Mouse (Mus musculus): Measurements from ENCODE around the gene Aifm3. TPM values are rescaled to one million over a fixed set of nuclear protein-coding genes. Genes with fewer than 3 reads are reported as not detected.
"Not testable (repeated sequence)": the region's sequence is repeated elsewhere in the genome, so short reads cannot be mapped to it uniquely, and the experiment has no call there.

Gene Aifm3
- total RNA-seq, 2 experiments from 2014 or later = 6.5 to 8.5 TPM

DNA sequence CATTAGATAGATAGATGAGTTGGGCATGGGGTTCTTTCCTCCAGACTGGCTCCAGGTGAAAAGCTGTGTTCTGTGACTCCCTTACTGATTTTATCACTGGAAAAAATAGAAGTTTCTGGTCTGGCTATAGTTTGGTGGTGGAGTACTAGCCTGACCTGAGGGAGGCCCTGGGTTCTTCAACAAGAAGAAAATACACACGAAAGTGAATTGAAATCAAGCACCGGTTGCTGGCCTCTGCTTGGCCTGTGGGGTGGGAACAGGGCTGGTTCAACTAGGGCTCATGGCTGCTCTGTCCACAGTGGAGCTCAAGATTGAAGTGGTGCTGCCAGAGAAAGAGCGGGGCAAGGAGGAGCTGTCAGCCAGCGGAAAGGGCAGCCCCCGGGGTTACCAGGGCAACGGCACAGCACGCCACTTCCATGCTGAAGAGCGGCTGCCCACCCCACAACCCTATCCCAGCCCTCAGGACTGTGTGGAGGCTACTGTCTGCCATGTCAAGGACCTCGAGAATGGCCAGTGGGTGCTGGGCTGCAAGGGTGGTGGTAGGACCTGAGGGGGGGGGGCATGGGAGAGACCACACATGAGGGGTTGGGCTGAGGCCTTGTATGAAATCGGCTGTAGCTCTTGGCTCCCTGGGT, 10.0 kb downstream of the Aifm3 start:
- no peak for DNase-seq

DNA sequence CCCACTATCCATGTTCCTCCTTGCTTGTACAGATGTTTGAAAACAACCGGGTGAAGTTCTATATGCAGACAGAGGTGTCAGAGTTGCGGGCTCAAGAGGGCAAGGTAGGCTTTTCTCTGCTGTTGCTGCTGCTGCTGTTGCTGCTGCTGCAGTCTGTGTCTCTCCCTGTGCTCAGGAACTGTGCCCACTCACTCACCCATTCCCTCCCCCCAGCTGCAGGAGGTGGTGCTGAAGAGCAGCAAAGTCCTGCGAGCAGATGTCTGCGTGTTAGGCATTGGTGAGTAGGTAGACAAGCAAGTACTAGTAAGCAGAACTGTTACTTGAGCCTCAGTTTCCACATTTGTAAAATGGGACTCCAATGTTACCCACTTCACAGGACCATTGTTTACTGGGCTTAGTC, 13.3 kb downstream of the Aifm3 start:
- DNase-seq = no peak

DNA sequence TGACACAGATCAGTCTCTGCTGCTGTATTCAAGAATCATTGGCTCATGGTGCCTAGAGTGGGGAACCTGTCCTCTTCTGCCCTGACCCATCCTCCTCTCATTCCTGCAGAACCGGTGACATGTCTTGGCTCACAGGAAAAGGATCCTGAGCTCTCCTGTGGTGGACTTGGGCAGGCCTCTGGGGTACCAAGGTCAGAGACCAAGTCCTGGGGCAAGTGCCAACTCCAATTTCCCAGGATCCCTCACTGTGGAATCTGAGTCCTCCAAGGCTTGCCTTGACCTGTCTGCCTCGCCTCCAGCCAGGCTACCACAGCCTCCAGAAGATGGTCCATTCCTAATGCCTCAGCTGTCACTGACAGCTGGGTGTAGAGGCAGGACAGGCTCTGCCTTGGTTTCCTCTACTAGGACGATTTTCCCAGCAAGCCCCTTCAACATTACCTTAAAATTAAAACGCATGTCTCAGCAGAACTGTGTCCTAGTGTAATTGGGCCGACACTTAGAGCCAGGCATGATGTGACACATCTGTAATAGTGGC, 17.7 kb downstream of the Aifm3 start:
- DNase-seq = no peak

DNA sequence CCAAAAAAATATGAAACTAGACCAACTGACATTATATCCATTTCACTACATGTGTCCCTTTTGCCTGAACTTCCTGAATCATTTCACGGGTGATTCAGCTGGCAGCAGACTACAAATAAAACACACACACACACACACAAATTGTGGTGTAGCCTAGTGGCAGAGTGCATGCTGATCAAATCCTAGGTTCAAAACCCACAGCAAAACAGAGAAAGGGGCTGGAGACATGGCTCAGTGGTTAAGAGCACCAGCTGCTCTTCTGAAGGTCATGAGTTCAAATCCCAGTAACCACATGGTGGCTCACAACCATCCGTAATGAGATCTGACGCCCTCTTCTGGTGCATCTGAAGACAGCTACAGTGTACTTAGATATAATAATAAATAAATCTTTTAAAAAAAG, 18.6 kb downstream of the Aifm3 start:
- DNase-seq = not testable (repeated sequence)

DNA sequence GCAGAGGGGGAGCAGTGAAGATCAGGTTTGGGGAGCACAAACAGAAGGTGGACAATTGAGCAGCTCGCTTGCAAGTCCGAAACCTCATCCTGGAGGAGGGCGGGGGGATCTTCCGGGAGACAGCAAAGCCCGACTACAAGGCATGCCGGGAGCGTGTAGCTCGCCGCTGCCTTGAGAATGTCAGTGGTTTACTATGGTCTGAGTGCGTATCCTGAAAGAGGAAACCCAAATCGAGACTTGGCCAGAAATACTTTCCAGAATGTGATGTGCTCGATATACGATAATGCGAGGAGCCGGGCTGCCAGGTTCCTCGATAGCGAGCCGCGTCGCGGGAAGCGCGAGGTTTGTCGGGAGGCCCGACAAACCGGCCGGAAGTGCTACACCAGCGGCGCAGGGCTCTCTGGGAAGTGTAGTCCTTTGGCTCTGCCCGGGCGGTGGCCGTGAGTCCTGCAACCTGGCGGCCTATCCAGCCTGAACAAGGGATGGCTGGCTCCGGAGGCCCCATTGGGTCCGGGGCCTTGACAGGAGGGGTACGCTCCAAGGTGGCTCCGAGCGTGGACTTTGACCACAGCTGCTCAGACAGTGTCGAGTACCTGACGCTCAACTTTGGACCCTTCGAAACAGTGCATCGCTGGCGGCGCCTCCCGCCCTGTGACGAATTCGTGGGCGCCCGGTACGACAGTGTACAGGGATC, 19.3 kb downstream of the Aifm3 start, which contains the start of gene Lztr1:
Gene Lztr1 (plus strand): TSS at position 143 of the 694 bp plus-strand sequence.
- DNase-seq = peak; percentile 91 to 93

DNA sequence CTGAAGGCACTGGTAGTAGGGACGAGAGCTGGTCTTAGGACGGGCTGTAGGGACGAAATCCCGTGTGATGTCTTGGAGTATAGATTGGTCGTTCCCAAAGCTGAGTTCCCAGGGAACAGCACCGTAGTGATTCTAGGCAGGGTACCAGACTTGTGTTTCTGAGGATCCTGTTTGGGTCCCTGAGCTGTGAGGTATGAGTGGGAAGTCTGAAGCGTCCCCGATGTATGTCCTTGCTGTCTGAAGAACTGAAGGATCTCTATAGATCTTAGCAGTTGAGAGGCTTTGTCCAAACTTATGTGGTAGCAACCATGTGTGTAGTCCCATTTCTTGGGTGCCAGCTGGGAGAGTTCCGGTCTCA, 19.8 kb downstream of the Aifm3 start:
- DNase-seq = no peak

DNA sequence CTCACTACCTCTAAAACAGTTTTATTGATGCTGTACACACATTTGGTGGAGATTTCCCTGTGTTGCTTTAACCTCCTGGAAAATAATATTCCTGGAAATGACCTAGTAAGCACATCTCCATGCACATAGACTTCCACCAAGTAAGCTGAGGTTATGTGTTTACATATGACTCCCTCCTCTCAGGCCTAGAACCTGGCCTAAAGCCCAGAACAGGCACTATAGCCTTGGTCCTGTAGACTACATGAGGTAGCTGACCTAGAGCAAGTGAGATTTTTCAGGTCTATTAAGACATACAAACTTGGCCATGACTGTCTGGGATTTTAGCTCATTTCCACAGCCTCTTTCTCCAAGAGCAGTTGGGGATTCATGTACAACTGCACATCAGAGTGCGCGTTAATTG, 20.7 kb downstream of the Aifm3 start:
- no peak for DNase-seq

DNA sequence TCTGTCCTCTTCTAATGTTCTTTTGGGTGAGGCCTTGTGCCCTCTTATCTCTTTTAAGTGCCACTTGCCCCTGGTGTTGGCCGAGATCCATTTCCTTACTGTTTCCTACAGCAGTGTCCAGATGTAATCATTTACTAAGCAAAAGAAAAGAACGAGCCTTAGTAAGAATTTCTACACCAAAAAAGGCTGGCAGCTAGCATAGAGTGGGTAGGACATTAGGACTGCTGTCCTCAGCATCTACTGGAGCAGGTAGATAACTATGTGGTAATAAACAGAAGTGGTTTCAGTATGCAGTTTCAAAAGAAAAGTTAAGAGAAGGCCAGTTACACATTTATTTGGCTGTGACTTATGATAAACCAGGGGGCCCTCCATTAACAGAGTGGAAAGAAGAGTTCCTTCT, 21.3 kb downstream of the Aifm3 start:
- no peak for DNase-seq

DNA sequence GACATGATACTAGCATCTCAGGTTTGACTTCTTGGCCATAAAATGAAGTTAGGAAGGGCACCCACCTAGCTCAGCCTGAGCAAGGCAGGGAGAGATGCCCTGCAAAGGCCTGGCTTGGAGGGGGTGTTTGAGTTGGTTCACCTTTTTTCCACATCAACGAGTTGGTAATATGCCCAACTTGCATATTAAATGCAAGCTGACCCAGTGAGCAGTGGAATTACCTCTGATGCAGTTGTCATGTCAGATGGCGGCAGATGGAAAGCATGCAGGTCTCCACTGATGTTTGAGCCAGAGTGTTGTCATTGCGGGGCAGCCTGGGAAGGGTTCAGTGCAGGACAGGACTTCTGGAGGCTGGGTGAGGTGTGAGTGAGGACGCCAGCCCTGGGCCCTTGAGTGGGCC, 22.0 kb downstream of the Aifm3 start:
- DNase-seq = no peak

DNA sequence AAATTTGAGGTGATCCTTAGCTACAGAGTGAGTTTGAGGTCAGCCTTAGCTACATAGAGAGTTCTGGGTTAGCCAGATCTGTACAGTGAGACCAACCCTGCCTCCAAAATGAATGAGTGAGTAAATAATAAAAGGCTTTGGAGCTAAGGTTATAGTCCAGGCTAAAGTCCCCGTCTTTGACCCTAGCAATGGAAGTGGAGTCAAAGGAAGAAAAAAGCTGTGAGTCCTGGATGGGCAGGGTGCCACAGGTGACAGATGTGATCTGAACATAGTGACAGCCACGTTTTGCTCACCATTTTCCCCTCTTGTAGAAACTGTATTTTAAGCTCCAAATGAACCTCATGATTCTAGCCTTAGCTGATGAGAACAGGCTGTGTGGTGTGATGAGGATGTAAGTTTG, 29.5 kb downstream of the Aifm3 start:
- no peak for DNase-seq

DNA sequence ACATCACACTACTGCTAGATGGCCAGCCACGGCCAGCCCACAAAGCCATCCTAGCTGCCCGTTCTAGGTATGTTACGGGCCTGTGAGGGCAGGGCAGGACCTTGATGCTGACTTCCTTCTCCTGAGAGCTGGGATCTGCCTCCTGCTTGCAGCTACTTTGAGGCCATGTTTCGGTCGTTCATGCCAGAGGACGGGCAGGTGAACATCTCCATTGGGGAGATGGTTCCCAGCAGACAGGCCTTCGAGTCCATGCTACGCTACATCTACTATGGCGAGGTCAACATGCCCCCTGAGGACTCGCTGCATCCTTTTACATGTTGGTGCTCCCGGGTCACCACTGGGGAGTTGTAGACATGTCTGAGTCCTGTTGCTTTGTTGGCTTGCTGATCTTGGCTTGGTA, 34.7 kb downstream of the Aifm3 start:
- DNase-seq = no peak

DNA sequence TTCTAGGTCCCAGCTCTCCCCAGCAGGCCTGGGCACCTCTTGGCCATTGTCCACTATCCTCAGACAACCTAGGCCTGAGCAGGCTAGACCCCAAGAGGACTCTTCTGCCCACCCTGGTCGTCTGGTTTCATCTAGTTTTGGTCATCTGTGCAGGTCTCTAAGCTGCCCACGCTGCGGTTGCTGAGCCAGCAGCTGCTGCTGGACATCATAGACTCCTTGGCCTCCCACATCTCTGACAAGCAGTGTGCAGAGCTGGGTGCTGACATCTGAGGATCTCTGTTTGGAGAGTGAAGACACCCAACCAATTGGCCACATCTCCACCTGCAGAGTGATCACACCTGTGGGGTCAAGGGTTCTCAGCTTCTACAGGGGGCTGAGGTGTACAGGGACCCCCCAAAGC, 36.1 kb downstream of the Aifm3 start:
- DNase-seq = no peak

DNA sequence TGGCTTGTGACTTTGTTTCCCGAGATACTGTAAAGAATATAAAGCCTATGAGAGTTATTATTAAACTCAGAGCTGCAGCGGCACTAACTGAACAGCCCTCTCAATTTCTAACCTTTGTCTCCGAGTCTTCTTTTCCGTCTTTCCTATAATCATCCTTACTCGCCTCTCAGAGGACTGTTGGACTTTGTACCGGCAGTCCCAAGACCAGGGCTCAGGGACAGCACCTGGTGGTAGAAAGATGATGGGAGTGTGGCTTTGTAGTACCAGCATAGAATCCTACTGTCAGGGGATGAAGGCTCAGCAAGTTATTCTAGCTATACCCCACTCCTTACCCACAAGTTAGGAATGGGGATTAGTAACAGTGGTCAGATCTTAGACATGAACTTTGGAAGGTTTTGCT, 36.8 kb downstream of the Aifm3 start:
- DNase-seq = no peak

DNA sequence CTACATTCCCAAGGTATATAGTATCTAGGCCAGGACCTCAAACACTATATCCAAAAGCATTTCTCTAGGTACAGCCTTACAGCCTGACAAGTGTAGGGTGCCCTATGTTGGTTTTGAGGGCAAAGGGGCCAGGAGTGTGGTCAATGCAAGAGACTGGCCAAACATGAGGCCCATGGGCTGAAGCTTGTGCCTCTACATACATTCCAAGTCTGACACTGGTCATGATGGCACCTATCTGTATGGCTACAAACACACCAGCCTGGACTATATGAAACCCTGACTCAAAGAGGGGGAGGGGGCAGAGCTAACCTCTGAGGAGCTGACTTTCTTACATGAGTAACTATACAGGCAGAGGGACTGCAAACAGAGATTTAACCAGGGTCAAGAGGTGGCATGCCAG, 38.2 kb downstream of the Aifm3 start:
- DNase-seq = no peak

DNA sequence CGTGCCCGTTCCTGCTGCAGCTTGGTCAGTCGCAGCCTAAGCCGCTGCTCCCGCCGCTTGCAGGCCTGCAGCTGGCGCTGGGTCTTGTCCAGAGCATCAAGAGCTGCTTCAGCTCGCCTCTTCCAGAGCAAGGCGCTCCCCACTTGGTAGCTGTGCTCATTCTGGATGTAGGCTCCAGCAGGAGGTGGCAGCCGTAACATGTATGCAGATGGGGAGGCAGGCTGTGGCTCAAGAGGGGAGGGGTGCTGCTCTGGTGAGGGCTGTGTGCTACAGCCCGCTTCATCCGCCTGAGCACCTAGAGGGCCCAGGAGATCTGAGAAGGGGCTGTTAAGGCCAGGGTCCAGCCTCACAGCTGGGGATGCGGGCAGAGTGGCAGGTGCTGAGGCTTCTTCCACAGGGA, 38.9 kb downstream of the Aifm3 start:
- no peak for DNase-seq

DNA sequence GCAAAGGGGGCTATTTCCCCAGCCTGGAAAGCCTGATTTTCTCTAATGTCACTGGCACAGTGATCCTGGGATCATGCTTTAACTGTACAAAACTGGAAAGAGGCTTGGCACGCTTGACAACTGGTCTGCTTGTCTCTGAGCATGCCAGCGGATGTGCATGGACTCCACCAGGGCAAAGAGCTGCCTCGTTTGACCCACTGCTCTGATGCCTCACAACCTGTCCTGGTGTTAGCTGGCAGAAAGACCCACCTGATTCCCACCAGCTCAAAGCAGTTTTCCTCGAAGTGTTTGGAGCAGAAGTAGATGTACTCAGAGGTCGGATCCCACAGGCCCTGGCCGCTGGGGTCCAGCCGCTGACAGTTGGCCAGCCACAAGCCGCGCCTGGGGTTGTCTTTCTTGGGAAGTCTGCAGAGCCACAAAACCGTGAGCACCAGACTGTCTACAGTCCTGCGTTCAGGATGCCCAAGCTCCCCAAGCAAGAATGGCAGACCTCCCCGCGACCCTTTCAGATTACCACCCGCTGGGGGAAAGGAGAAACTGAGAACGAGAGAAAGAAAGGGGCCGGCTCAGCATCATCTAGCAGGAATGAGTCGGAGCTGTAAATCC, 40.7 kb downstream of the Aifm3 start:
- peak in 1 of 2 experiments; percentile 17 for DNase-seq

DNA sequence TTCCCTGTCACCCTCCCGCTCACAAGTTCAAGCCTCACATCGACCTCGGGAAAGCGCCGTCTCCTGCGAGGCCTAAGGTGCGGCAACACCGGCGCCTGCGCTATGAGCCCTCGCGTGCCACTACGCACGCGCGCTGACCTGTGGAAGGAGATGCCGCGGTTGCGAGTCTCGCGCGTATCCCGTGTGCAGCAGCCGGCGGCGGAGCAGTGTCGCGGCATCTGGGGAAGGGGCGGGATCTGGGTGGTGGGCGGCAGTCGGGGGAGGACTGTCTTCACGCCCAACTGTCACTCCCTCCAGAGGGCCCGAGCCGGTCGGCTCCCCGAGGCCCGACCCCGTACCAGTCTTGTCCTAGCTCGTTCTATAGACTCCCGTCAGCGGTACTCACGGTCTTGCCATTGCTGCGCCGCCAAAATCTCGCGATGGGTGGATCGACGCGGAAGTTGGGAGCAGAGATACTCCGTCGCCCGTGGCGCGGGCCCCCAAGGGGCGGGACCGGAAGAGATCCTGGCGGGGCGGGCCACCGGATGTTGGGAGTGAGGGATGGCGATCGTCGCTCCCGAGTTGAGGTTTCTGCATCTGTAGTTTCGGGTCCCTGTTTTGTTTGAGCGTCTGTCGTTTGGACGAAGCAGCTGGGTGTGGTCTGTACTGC, 41.4 kb downstream of the Aifm3 start, which contains the start of gene Thap7:
Gene Thap7 (minus strand): TSS at position 497 of the 649 bp plus-strand sequence.
- DNase-seq = peak; percentile 98 to 99

DNA sequence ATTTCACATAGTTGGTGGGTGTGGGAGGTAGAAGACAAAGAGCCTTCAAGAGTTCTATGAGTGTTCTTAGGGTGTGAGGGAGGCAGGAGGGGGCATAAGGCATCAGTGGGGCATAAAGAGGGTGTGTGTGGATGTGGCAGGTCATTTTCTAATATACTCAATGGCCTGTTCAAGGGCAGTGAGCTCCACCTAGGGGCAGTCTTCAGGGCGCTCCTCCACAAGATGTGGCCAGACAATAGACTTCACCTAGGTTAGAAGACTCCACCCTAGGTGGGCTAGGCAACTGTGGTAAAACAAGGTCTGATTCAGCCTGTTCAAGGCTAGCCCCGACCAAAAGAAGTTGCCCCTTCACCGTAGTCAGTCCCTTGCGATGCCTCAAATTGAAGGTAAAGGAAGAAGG, 42.9 kb downstream of the Aifm3 start:
- peak in 1 of 2 experiments; percentile 26 for DNase-seq

DNA sequence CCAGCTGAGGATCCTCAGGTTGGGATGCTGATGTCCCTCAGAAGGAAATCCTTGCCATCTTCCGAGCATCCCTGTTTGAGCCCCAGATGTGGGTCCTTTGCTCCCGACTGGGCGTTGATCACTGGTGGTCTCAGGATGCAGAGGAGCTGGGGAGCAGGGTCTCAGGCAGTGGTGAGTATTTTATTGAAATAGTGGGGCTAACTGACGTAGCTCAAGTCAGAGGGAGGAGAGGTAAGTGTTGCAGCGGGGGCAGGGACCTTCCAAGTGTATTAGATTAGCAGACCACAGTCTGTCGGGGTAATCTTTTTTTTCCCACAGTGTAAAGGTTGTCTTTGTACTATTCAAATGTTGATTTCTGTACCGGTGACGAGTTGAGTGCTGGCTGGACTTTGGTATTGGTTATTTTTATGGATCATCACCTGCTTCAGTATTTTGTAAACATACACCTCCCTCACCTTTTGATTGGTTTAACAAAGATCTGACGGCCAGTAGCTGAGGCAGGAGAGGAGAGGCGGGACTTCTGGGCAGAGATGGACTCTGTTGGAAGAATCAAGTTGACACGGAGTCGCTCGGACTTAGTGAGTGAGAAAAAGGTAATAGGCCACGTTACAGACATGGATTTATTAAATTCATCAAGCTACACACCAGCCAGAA, 43.4 kb downstream of the Aifm3 start:
- no peak for DNase-seq

DNA sequence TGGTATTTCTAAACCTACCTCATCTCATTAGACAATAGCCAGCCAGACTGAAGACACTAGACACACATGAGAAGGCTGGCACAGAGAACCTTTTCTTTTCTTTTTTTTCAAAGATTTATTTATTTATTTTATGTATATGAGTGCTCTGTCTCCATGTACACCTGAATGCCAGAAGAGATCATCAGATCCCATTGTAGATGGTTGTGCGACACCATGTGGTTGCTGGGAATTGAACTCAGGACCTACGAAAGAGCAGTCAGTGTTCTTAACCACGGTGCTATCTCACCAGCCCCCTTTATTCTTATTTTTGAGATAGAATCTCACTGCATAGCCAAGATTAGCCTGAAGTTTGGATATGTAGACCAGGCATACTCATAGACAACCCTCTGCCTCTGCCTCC, 47.2 kb downstream of the Aifm3 start:
- DNase-seq = no peak

DNA sequence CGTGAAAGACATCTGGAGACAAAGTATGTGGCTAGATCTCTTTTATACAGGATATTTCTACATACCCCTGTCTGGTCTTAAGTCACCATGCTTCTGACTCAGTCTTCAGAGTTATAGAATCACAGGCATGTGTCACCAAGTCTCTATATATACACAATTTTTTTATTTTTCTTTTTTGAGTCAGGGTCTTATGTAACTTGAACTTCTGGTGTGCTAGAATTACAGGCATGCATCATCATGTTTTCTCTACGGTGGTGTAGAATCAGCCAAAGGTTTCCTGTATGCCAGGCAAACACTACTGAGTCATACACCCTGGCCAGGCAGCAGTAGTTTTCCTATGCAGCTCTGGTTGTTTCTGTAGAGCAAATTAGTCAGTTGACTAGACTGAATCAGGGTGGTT, 53.2 kb downstream of the Aifm3 start:
- DNase-seq = no peak

DNA sequence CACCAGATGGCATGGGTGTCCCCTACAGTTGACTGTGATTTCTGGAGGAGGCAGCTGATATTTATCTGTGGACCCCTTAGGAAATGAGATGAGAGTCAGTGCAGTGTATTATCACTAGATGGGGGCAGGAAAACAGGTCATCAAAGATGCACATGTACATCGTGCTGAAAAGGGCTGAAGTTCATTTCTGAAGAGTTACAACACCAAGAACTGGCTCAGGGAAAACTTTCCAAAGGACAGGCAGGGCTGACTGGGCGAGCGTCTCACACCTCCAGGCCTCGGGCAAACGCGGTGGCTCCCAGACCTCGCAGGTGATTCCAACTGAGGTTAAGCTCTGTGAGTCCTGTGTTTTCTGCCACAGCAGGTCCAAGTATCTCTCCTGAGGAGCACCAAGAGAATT, 63.4 kb downstream of the Aifm3 start:
- DNase-seq = no peak
